8 mouse cellular contexts compared by ENCODE assay signal in the genomic region with DNA sequence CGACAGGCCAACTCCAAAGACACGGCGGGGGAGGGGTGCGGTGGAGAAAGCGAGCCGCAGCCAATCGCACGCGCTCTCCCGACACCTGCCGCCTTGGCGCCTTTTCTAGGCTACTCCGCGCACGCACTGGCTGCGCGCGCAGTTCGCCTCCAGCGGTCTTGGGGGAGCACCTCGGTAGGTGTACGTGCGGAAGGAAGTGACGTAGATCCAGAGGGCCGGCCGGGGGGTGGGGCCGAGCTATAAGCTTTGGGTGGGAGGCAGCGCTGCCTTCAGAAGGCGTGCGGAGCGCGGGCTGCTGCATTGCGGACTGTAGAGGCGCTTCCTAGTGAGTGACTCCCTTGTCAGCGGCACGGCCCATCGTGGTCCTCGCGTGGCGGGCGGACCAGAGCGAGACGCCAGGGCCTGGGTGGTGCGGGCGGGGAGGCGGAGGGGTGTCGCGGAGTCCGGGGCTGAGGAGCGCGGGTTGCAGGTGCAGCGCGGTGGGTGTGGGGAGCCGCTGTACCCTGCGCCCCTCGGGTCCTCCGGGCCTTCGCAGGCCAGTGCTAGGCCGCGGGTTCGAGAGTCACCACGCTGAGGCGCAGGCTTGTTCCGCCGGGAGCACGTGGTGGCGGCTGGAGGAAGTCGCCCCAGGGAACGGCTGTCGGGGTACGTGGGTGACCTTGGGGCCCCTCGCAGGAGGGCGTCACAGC. TPM values are rescaled to one million over a fixed set of nuclear protein-coding genes. Genes with fewer than 3 reads are reported as not detected.
DNase-seq lines count a peak whose midpoint lies in the region; ATAC-seq lines count a peak whose summit lies in the region.

Tfrc (plus strand) TSS at position 209 of the 689 bp plus-strand sequence.

- peak; percentile 86 for ATAC-seq in megakaryocyte progenitor cell, adult 5-6 weeks (replicated peaks; ENCODE audit: poor library complexity)

- peak; percentile 89 for DNase-seq in adipocyte (ENCODE audit: low spot score)
- DNase-seq in embryo, embryonic 10 days (ENCODE audit: low spot score) = peak; percentile 99
- peak; percentile 91 for DNase-seq in gastrocnemius, postnatal 10 days
- peak; percentile 99 for DNase-seq in induced T-regulatory cell, adult 2 months (ENCODE audit: low read depth)
- peak; percentile 91 to 96 for DNase-seq in left cerebral cortex, adult 9 months (ENCODE audit: low spot score in 2 of 2)
- peak; percentile 96 for DNase-seq in right cerebral cortex, postnatal 14 days
- peak; percentile 90 to 94 for DNase-seq in urinary bladder, postnatal 36 days (ENCODE audit: low spot score in 2 of 2)

RNA-seq across cellular contexts. Expression of gene Tfrc, which starts in this region (rescaled TPM):
- 100 to 1,000 TPM; 160 to 197 TPM for total RNA-seq in gastrocnemius, postnatal 10 days (2021)
- 111 and 138 TPM in 2 replicates for total RNA-seq in megakaryocyte progenitor cell, adult 5-6 weeks (2015)
- total RNA-seq in megakaryocyte progenitor cell, adult 5-6 weeks (2017) = 110 and 143 TPM in 2 replicates

Comparison
In these comparisons a context has a peak if more than half of its experiments do, and no peak if none do; other contexts are left out.
1. Peak in every context shown above with its lines: DNase-seq and ATAC-seq.